Mouse (Mus musculus): ENCODE measurements around the gene Arih2.
"Not testable (repeated sequence)": the region's sequence is repeated elsewhere in the genome, so short reads cannot be mapped to it uniquely, and the experiment has no call there.

The Arih2 gene

GRCm38 (mm10) chr9:108648611-108649560 is at the start of gene Arih2:
TSS of gene Arih2 (minus strand) at chr9:108649386.
- DNase-seq (ENCODE audit: low spot score in 2 of 2): peak; percentile 91 to 92

- no peak for DNase-seq (ENCODE audit: low spot score in 2 of 2)
These were observed 45.3 kb upstream of the Arih2 start for GRCm38 (mm10) chr9:108694533-108694932.

- no peak for DNase-seq (ENCODE audit: low spot score in 2 of 2)
These were observed 44.8 kb upstream of the Arih2 start for GRCm38 (mm10) chr9:108693946-108694345.

GRCm38 (mm10) chr9:108692226-108693041 is 43.2 kb upstream of the Arih2 start:
- DNase-seq (ENCODE audit: low spot score in 2 of 2): peak; percentile 64 to 81

- peak; percentile 86 to 89 for DNase-seq (ENCODE audit: low spot score in 2 of 2)
These were observed 42.6 kb upstream of the Arih2 start for GRCm38 (mm10) chr9:108691846-108692225.

GRCm38 (mm10) chr9:108691371-108691770 is 42.2 kb upstream of the Arih2 start:
- DNase-seq (ENCODE audit: low spot score in 2 of 2): no peak

- DNase-seq (ENCODE audit: low spot score in 2 of 2): no peak
These were observed 41.7 kb upstream of the Arih2 start for GRCm38 (mm10) chr9:108690914-108691313.

- DNase-seq (ENCODE audit: low spot score in 2 of 2): no peak
These were observed 40.8 kb upstream of the Arih2 start for GRCm38 (mm10) chr9:108689993-108690392.

GRCm38 (mm10) chr9:108689106-108689505 is 39.9 kb upstream of the Arih2 start, which contains the start of gene Prkar2a:
TSS of gene Prkar2a (plus strand) at chr9:108689314.
- DNase-seq (ENCODE audit: low spot score in 2 of 2): no peak

- DNase-seq (ENCODE audit: low spot score in 2 of 2): no peak
These were observed 39.3 kb upstream of the Arih2 start for GRCm38 (mm10) chr9:108688451-108688850.

- no peak for DNase-seq (ENCODE audit: low spot score in 2 of 2)
These were observed 38.5 kb upstream of the Arih2 start for GRCm38 (mm10) chr9:108687686-108688085.

- DNase-seq (ENCODE audit: low spot score in 2 of 2): no peak
These were observed 38.0 kb upstream of the Arih2 start for GRCm38 (mm10) chr9:108687181-108687580.

- DNase-seq (ENCODE audit: low spot score in 2 of 2): no peak
These were observed 37.3 kb upstream of the Arih2 start for GRCm38 (mm10) chr9:108686475-108686887.

- DNase-seq (ENCODE audit: low spot score in 2 of 2): no peak
These were observed 30.8 kb upstream of the Arih2 start for GRCm38 (mm10) chr9:108680026-108680425.

- DNase-seq (ENCODE audit: low spot score in 2 of 2): no peak
These were observed 24.0 kb upstream of the Arih2 start for GRCm38 (mm10) chr9:108673151-108673550.

- no peak for DNase-seq (ENCODE audit: low spot score in 2 of 2)
These were observed 20.7 kb upstream of the Arih2 start for GRCm38 (mm10) chr9:108669875-108670274.

- no peak for DNase-seq (ENCODE audit: low spot score in 2 of 2)
These were observed 13.5 kb upstream of the Arih2 start for GRCm38 (mm10) chr9:108662660-108663059.

- DNase-seq (ENCODE audit: low spot score in 2 of 2): peak; percentile 35 to 62
These were observed 12.8 kb upstream of the Arih2 start, which contains the start of gene Slc25a20 for GRCm38 (mm10) chr9:108661677-108662612. TSS of gene Slc25a20 (plus strand) at chr9:108662088.

GRCm38 (mm10) chr9:108655865-108656264 is 6.7 kb upstream of the Arih2 start:
- not testable (repeated sequence) for DNase-seq (ENCODE audit: low spot score in 2 of 2)

- no peak for DNase-seq (ENCODE audit: low spot score in 2 of 2)
These were observed 5.6 kb upstream of the Arih2 start for GRCm38 (mm10) chr9:108654566-108655464.
